Mouse (Mus musculus) intestine, postnatal 0 days (tissue): ENCODE results near the gene Smad9. TPM values are rescaled to one million over a fixed set of nuclear protein-coding genes. Genes with fewer than 3 reads are reported as not detected.
A peak's percentile ranks its signal among the peaks of the same experiment; 100 is the strongest.

Experiments
- ATAC-seq: fragments of 200-750 bp; cut with Nextera tagmentation; 2 replicates; pipeline ENCODE4 v1.8.0; 2017; ENCODE audit warnings: mild to moderate bottlenecking, moderate TSS enrichment, moderate library complexity
- H3K27ac ChIP-seq: fragments of 300-500 bp; sonication (generic); 2 replicates; pipeline ENCODE4 v1.5.1; 2014; ENCODE audit warnings: mild to moderate bottlenecking, low read depth, low read length, moderate library complexity
- H3K27me3 ChIP-seq: fragments of 300-500 bp; sonication (generic); replicated peaks from 2 replicates; pipeline ENCODE4 v1.6.1; 2014; ENCODE audit warnings: low read length, mixed read lengths; ENCODE audit not compliant: control insufficient read depth, insufficient read depth
- H3K36me3 ChIP-seq: fragments of 300-500 bp; sonication (generic); 2 replicates; pipeline ENCODE4 v1.6.1; 2014; ENCODE audit warnings: mild to moderate bottlenecking, moderate library complexity; ENCODE audit not compliant: control insufficient read depth, insufficient read depth
- H3K4me1 ChIP-seq: fragments of 300-500 bp; sonication (generic); replicated peaks from 2 replicates; pipeline ENCODE4 v1.6.1; 2014; ENCODE audit warnings: antibody characterized with exemption, low read length, mixed read lengths; ENCODE audit not compliant: control insufficient read depth, insufficient read depth
- H3K4me2 ChIP-seq: fragments of 300-500 bp; sonication (generic); replicated peaks from 2 replicates; pipeline ENCODE4 v1.6.1; 2014; ENCODE audit warnings: low read depth, mild to moderate bottlenecking, moderate library complexity
- H3K4me3 ChIP-seq: fragments of 300-500 bp; sonication (generic); 2 replicates; pipeline ENCODE4 v1.5.1; 2014; ENCODE audit warnings: low read depth, low read length
- H3K9ac ChIP-seq: fragments of 300-500 bp; sonication (generic); 2 replicates; pipeline ENCODE4 v1.6.1; 2014; ENCODE audit warnings: mild to moderate bottlenecking, low read depth, low read length
- H3K9me3 ChIP-seq: fragments of 300-500 bp; sonication (generic); 2 replicates; pipeline ENCODE4 v1.6.1; 2016; ENCODE audit warnings: mixed run types; ENCODE audit not compliant: control insufficient read depth
- CTCF ChIP-seq: sonication (generic); IDR thresholded peaks from 2 replicates; pipeline ENCODE4 v1.5.1; 2016; ENCODE audit warnings: low read depth, mild to moderate bottlenecking, control low read depth, antibody characterized with exemption, moderate library complexity
- WGBS: fragments of 180-500 bp; shearing (Covaris S2); extraction: QIAGEN DNeasy Blood & Tissue Kit; methylation state at CpG from one replicate; pipeline ENCODE4 v1.1.7; 2014; 5-methylcytosine and 5-hydroxymethylcytosine counted together
- polyA plus RNA-seq: library from polyadenylated mRNA; unstranded; fragments of >200 nt; fragmentation: Nextera tagmentation; extraction: Ambion mirVana; gene quantifications from 2 replicates; pipeline ENCODE4 v1.2.1, GENCODE M21; 2015

Smad9 gene
- polyA plus RNA-seq, 1 experiment from 2014 or later = 0.70 TPM

GRCm38 (mm10) chr3:54793762-54794161 lies 38.4 kb downstream of the Smad9 start:
- H3K4me3 ChIP-seq = no peak overlapping the region
- 87% methylated on average over 6 of the region's 6 CpGs for WGBS

GRCm38 (mm10) chr3:54795379-54795778 lies 40.0 kb downstream of the Smad9 start:
- H3K27me3 ChIP-seq = no peaks in the 10 kb centered on the region
- H3K4me1 ChIP-seq = no peaks in the 10 kb centered on the region
- peak; percentile 36 for TF ChIP-seq CTCF
- H3K4me3 ChIP-seq = no peak overlapping the region
- no peak overlapping the region for H3K9ac ChIP-seq
- H3K4me2 ChIP-seq = no peak overlapping the region
- no peak overlapping the region for H3K27ac ChIP-seq
- 90% methylated on average over 5 of the region's 5 CpGs for WGBS
- no peak for ATAC-seq
- H3K36me3 ChIP-seq = no peaks in the 10 kb centered on the region
- H3K9me3 ChIP-seq = no peaks in the 10 kb centered on the region

More at GRCm38 (mm10) chr3:54793762-54794161, 38.4 kb downstream of the Smad9 start:
- H3K4me2 ChIP-seq = no peak overlapping the region
- TF ChIP-seq CTCF = peak; percentile 54
- ATAC-seq = no peak
- H3K4me1 ChIP-seq = no peaks in the 10 kb centered on the region
- no peaks in the 10 kb centered on the region for H3K27me3 ChIP-seq
- no peak overlapping the region for H3K9ac ChIP-seq
- no peaks in the 10 kb centered on the region; the same call in 1 of the 2 replicates for H3K36me3 ChIP-seq
- H3K27ac ChIP-seq = no peak overlapping the region
- H3K9me3 ChIP-seq = no peaks in the 10 kb centered on the region

GRCm38 (mm10) chr3:54795806-54796205 lies 40.4 kb downstream of the Smad9 start:
- Histone ChIP-seq H3K27me3 (no peaks in the 10 kb centered on the region), H3K9ac (no peak overlapping the region), H3K4me1 (no peaks in the 10 kb centered on the region), H3K4me2 (no peak overlapping the region), H3K27ac (no peak overlapping the region), H3K4me3 (no peak overlapping the region), H3K9me3 (no peaks in the 10 kb centered on the region), H3K36me3 (no peaks in the 10 kb centered on the region)
- TF ChIP-seq CTCF = peak; percentile 63
- no peak for ATAC-seq
- 97% methylated on average over 1 of the region's 1 CpGs for WGBS

GRCm38 (mm10) chr3:54797211-54797610 lies 41.8 kb downstream of the Smad9 start:
- Histone ChIP-seq H3K4me3 (no peak overlapping the region), H3K4me2 (no peak overlapping the region), H3K36me3 (no peaks in the 10 kb centered on the region), H3K27me3 (no peaks in the 10 kb centered on the region), H3K4me1 (no peaks in the 10 kb centered on the region), H3K27ac (no peak overlapping the region), H3K9me3 (no peaks in the 10 kb centered on the region), H3K9ac (no peak overlapping the region)
- peak; percentile 63; the same call in 1 of the 2 replicates for ATAC-seq
- WGBS = 24% methylated on average over 16 of the region's 16 CpGs
- TF ChIP-seq CTCF = peak; percentile 84

GRCm38 (mm10) chr3:54803713-54804112 lies 48.3 kb downstream of the Smad9 start:
- Histone ChIP-seq H3K36me3 (peaks cover 8% of the 10 kb centered on the region), H3K9me3 (no peaks in the 10 kb centered on the region), H3K27ac (no peak overlapping the region), H3K27me3 (no peaks in the 10 kb centered on the region), H3K4me3 (no peak overlapping the region), H3K4me2 (no peak overlapping the region), H3K9ac (no peak overlapping the region), H3K4me1 (0 out of 2 replicates have a peak, but pooled peaks cover 3% of the 10 kb centered on the region)
- no peak for TF ChIP-seq CTCF
- no peak for ATAC-seq
- WGBS = 92% methylated on average over 8 of the region's 8 CpGs

- ATAC-seq = peak; percentile 82
- WGBS = under 1% methylated on average over 56 of the region's 56 CpGs
- no peaks in the 10 kb centered on the region for H3K9me3 ChIP-seq
Measured at GRCm38 (mm10) chr3:54807061-54807661, 51.8 kb downstream of the Smad9 start.

More at GRCm38 (mm10) chr3:54807061-54807661, 51.8 kb downstream of the Smad9 start:
- Histone ChIP-seq H3K4me2 (peak overlapping the region; percentile 97), H3K9ac (peak overlapping the region; percentile 86), H3K4me1 (0 out of 2 replicates have a peak, but pooled peaks cover 3% of the 10 kb centered on the region), H3K36me3 (peaks cover 8% of the 10 kb centered on the region), H3K4me3 (peak overlapping the region; percentile 83), H3K27me3 (no peaks in the 10 kb centered on the region), H3K27ac (peak overlapping the region; percentile 87)
- 0 out of 2 replicates have a peak, but pooled peaks have one; percentile 5 for TF ChIP-seq CTCF
